Mouse (Mus musculus) subcutaneous adipose tissue, adult 2 months (tissue): Measurements from ENCODE around the gene Gng4. TPM values are rescaled to one million over a fixed set of nuclear protein-coding genes. Genes with fewer than 3 reads are reported as not detected.

ENCODE experiments used
- polyA plus RNA-seq: library from polyadenylated mRNA; depleted of rRNA; stranded (reverse); fragments of >200 nt; gene quantifications from 2 replicates; pipeline ENCODE4 v1.2.3, GENCODE M21; 2012; ENCODE audit warnings: low replicate concordance; rRNA removed

Gng4 gene
- 0.17 and 1.8 TPM in 2 replicates for polyA plus RNA-seq

DNA sequence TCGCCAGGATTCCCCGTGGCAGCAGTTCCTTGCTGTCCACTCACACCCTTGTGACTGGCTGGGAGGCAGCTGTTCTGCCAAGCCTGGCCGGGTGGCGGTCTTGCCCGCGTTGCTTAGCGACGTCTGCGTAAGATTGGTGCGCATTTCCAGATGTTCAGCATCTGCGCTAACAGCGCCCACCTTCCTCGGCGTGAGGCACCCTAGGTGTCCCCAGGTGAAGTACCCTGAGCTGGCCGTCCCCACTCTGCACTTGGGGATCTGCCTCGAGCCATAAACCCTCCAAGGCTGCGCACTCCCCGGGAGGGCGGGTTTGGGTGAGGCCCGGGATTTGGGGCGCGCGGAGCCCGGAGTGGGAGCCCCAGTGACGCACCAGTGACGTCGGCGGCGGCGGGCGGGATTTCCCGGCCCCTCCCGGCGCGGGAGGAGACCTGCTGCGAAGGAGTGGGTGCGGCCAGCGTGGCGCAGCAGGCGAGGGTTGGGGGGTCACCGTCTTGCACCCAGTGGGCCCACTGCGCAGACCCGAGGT is at the start of gene Gng4:
Gene Gng4, plus strand, starts transcription at position 166 of the 526 bp plus-strand sequence.

Other genes with a start within 250 kb of the Gng4 start
- 7.7 and 9.3 TPM in 2 replicates for gene Lyst, start 193.7 kb upstream of the Gng4 start, polyA plus RNA-seq
- gene B3galnt2, start 170.4 kb downstream of the Gng4 start, polyA plus RNA-seq: 9.2 and 84.1 TPM in 2 replicates